Mouse (Mus musculus) heart, embryonic 14.5 days (tissue): ENCODE results near the gene Hivep2. TPM values are rescaled to one million over a fixed set of nuclear protein-coding genes. Genes with fewer than 3 reads are reported as not detected.

Experiments used
- ATAC-seq: fragments of 200-750 bp; cut with Nextera tagmentation; 2 replicates; pipeline ENCODE4 v1.8.0; 2017; ENCODE audit warnings: low read depth, moderate TSS enrichment; ENCODE audit not compliant: insufficient number of reproducible peaks, insufficient read depth, low FRiP score
- H3K27ac ChIP-seq, 2 experiments: fragments of 200-500 bp in 1 of 2; fragments of 300-500 bp in 1 of 2; sonication (generic) in 1 of 2; replicated peaks in 1 of 2; 2 replicates each; pipeline ENCODE4 v1.5.1; 2012 to 2014; ENCODE audit warnings: low read depth in 2 of 2, low read length in 2 of 2, control low read depth in 1 of 2, mild to moderate bottlenecking in 1 of 2, mixed read lengths in 1 of 2; ENCODE audit not compliant: control insufficient read depth in 1 of 2, insufficient read depth in 1 of 2
- H3K27me3 ChIP-seq: fragments of 300-500 bp; sonication (generic); 2 replicates; pipeline ENCODE4 v1.6.1; 2014; ENCODE audit warnings: mild to moderate bottlenecking, low read length, control low read depth; ENCODE audit not compliant: control insufficient read depth, insufficient read depth
- H3K36me3 ChIP-seq: fragments of 300-500 bp; sonication (generic); 2 replicates; pipeline ENCODE4 v1.6.1; 2014; ENCODE audit warnings: mild to moderate bottlenecking, control low read depth, low read length, mixed read lengths; ENCODE audit not compliant: control insufficient read depth, insufficient read depth
- H3K4me1 ChIP-seq, 2 experiments: fragments of 200-500 bp in 1 of 2; fragments of 300-500 bp in 1 of 2; sonication (generic) in 1 of 2; 2 replicates each; pipeline ENCODE4 v1.6.1; 2012 to 2014; ENCODE audit warnings: low read length in 2 of 2, control low read depth in 1 of 2, mixed read lengths in 1 of 2; ENCODE audit not compliant: control insufficient read depth in 2 of 2, insufficient read depth in 2 of 2
- H3K4me2 ChIP-seq: fragments of 300-500 bp; sonication (generic); 2 replicates; pipeline ENCODE4 v1.6.1; 2014; ENCODE audit warnings: mild to moderate bottlenecking, low read length
- H3K4me3 ChIP-seq, 2 experiments: fragments of 200-500 bp in 1 of 2; fragments of 300-500 bp in 1 of 2; sonication (generic) in 1 of 2; 2 replicates each; pipeline ENCODE4 v1.5.1; 2012 to 2014; ENCODE audit warnings: low read length in 2 of 2, mild to moderate bottlenecking in 2 of 2, control low read depth in 1 of 2, low read depth in 1 of 2, moderate library complexity in 1 of 2; ENCODE audit not compliant: control insufficient read depth in 1 of 2, insufficient read depth in 1 of 2
- H3K9ac ChIP-seq: fragments of 300-500 bp; sonication (generic); 2 replicates; pipeline ENCODE4 v1.6.1; 2014; ENCODE audit warnings: mild to moderate bottlenecking, low read length
- H3K9me3 ChIP-seq: fragments of 300-500 bp; sonication (generic); 2 replicates; pipeline ENCODE4 v1.6.1; 2016; ENCODE audit warnings: low read length, control low read depth; ENCODE audit not compliant: control insufficient read depth
- WGBS: fragments of 180-500 bp; shearing (Covaris S2); extraction: QIAGEN DNeasy Blood & Tissue Kit; methylation state at CpG from one replicate; pipeline ENCODE4 v1.1.7; 2014; 5-methylcytosine and 5-hydroxymethylcytosine counted together
- polyA plus RNA-seq: library from polyadenylated mRNA; unstranded; fragments of >200 nt; fragmentation: Nextera tagmentation; extraction: Ambion mirVana; gene quantifications from 2 replicates; pipeline ENCODE4 v1.2.1, GENCODE M21; 2014

Hivep2 gene
- polyA plus RNA-seq, 1 experiment from 2014 or later, result 9.9 TPM

DNA sequence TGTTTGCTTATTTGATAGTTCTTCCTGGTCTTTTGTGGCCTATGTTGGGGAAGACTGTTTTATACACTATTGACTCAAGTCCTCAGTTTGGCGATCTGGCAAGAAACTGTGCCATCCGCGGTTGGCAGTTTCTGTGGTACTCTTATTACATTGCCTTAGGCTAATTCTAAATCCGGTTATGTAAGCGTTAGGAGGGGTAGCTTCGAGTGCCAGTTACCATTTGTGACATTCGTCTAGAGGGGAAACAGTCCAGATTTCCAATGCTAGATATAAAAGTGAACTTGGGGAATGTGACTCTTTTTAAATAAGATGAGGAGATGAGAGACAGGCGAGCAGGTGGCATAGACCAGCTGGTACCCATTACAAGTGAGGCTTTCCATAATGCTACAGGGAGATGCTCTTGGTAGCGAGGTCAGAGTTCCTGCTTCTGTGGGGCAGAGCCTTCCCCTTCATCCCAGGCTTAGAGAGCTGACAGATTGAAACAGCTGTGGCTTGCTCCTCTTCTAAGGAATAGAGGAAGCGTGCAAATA lies 83.1 kb downstream of the Hivep2 start:
- no peak overlapping the region for H3K9ac ChIP-seq
- H3K27me3 ChIP-seq, result no peaks in the 10 kb centered on the region
- peak overlapping the region; percentile 5 to 52; a peak in 3 of 4 replicates for H3K27ac ChIP-seq
- H3K36me3 ChIP-seq, result no peaks in the 10 kb centered on the region
- H3K4me2 ChIP-seq, result peak overlapping the region; percentile 10; the same call in 1 of the 2 replicates
- 80% methylated on average over 10 of the region's 10 CpGs for WGBS
- no peaks in the 10 kb centered on the region for H3K9me3 ChIP-seq
- peaks cover 26 to 45% of the 10 kb centered on the region in 2 experiments for H3K4me1 ChIP-seq
- no peak overlapping the region for H3K4me3 ChIP-seq
- no peak for ATAC-seq

DNA sequence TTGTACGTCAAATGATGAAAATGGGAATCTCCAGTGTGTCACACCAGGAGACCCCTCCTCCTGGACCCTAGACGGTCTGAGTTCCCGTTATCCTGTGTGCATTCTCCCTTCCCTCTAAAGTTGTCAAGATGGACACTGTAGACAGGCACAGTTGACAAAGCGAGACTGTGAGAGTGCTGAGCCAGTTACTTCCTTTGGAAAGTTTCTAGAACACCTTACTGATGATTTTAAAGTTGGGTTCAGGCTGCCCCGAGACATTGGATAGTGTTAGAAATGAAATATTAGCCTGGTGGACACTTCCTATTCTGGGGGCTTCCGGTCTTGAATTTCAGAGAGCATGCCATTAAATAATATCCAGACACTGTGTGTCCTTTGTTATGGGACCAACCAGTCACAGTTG lies 83.8 kb downstream of the Hivep2 start:
- Histone ChIP-seq H3K36me3 (no peaks in the 10 kb centered on the region), H3K4me1 (peaks cover 20 to 38% of the 10 kb centered on the region in 2 experiments), H3K4me3 (no peak overlapping the region), H3K27me3 (no peaks in the 10 kb centered on the region), H3K4me2 (no peak overlapping the region), H3K27ac (no peak overlapping the region), H3K9me3 (no peaks in the 10 kb centered on the region), H3K9ac (no peak overlapping the region)
- WGBS, result 80% methylated on average over 6 of the region's 6 CpGs
- no peak for ATAC-seq

DNA sequence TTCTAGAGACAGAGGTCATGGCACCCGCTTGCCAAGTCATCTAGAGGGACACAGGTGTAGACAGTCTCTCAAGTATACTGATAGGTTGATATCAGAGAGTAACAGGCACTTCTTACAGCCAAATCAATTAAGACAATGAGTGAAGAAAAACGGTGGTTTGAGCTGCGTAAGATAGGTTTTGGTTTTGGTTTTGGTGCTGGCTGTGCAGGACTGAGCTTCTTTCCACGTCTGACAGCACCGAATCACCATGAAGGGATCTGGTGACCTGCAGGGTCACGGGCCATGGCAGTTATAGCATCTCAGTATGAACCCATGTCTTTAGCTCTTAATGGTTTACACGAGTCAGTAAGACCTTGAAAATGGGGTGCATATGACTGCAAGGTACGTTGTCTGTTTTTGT lies 84.7 kb downstream of the Hivep2 start:
- WGBS, result 90% methylated on average over 8 of the region's 8 CpGs
- Histone ChIP-seq H3K36me3 (no peaks in the 10 kb centered on the region), H3K9ac (no peak overlapping the region), H3K4me3 (no peak overlapping the region), H3K27ac (no peak overlapping the region), H3K4me1 (peaks cover 18 to 40% of the 10 kb centered on the region in 2 experiments), H3K9me3 (no peaks in the 10 kb centered on the region), H3K4me2 (no peak overlapping the region), H3K27me3 (no peaks in the 10 kb centered on the region)
- no peak for ATAC-seq

DNA sequence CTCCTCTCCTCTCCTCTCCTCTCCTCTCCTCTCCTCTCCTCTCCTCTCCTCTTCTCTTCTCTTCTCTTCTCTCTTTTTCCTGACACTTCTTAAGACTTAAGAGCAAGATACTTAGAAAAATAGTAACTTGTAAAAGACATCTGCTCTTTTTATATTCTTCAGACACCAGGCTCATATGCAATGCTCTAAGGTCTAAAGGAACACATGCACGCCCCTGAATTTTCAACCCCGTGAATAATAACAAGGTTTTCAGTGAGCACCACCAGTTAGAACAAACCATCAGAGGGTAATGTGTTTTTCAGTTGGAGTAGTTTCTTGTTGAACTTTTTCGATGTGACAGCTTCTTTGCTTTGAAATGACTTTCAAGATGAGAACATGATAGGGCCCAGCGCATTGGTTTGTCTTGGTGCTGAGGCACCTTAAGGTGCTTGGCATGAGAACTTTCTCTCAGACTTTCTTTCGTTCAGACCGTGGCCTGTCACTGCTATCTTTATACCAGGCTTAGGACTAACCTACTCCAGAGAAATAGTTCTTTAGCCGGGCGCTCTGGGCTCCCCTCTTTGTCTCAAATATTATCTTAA lies 86.3 kb downstream of the Hivep2 start:
- no peak overlapping the region for H3K27ac ChIP-seq
- H3K4me2 ChIP-seq, result no peak overlapping the region
- 85% methylated on average over 8 of the region's 8 CpGs for WGBS
- no peaks in the 10 kb centered on the region for H3K9me3 ChIP-seq
- H3K4me3 ChIP-seq, result no peak overlapping the region
- H3K27me3 ChIP-seq, result no peaks in the 10 kb centered on the region
- ATAC-seq, result no peak
- no peaks in the 10 kb centered on the region for H3K36me3 ChIP-seq
- peaks cover 30 to 45% of the 10 kb centered on the region in 2 experiments for H3K4me1 ChIP-seq
- H3K9ac ChIP-seq, result no peak overlapping the region

DNA sequence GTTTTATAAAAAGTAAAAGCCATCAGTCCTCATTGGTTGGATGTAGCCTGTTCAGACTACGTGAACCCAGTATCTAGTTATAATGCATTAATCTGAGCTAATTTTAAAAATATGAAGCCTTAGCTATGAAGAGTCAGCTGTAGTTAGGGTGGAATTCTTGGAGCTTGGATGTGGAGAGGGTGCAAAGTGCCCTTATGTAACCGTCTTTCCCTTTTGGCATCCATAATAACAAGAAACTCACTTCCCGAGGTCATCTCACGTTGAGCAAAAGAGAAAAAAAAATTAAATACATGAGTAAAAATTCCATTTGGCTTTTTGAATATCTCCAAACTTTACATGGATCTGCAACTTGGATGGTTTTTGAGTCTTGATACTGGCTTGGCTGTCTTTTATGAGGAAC lies 89.0 kb downstream of the Hivep2 start:
- Histone ChIP-seq H3K27ac (peak overlapping the region; percentile 76 to 77; a peak in 3 of 4 replicates), H3K4me2 (no peak overlapping the region), H3K9me3 (no peaks in the 10 kb centered on the region), H3K4me3 (no peak overlapping the region), H3K27me3 (no peaks in the 10 kb centered on the region), H3K9ac (no peak overlapping the region), H3K36me3 (no peaks in the 10 kb centered on the region), H3K4me1 (peaks cover 20 to 31% of the 10 kb centered on the region in 2 experiments)
- no peak for ATAC-seq
- WGBS, result 60% methylated on average over 4 of the region's 4 CpGs

DNA sequence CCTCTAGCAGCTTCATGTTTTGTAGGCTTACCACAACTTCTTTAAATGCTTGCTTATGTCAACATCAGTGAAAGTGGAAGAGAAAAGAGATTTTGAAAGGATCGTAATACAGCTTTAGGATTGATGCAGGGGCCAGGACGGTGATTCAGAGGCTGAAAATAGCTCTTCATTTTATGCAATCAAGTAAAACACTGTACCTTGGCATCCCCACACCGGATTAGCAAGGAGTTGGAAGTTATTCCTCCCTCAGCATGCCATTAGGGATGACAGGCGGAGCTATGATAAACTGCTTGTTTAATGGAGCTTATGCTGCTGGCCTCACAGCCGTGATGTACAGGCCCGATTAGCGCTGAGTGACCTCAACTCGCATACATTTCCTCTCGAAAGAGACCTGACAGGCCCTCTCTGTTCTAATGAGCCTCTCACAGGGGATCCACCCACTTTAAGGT lies 89.7 kb downstream of the Hivep2 start:
- Histone ChIP-seq H3K4me3 (no peak overlapping the region), H3K9me3 (no peaks in the 10 kb centered on the region), H3K4me1 (peaks cover 20 to 31% of the 10 kb centered on the region in 2 experiments), H3K27me3 (no peaks in the 10 kb centered on the region), H3K9ac (peak overlapping the region; percentile 44), H3K27ac (peak overlapping the region; percentile 76 to 77), H3K36me3 (no peaks in the 10 kb centered on the region), H3K4me2 (peak overlapping the region; percentile 26)
- 12% methylated on average over 9 of the region's 9 CpGs for WGBS
- no peak for ATAC-seq

DNA sequence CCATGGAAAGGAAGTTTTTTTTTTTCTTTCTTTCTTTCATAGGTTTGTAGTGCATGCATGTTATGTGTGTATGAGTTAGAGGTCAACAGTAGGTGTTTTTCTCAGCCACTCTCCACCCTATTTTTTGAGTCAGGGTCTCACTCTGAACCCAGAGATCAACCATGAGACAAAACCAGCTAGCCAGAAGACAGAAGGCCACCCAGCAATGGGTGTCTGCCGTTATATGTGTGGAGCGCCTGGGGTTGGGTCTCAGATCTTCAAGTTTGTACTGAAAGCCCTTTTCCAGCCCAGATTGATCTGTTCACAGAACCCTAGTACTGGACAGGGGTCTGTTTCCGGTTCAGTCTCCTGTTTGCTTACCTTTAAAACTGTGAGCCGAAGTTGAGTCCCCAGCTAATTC lies 90.2 kb downstream of the Hivep2 start:
- ATAC-seq, result no peak
- Histone ChIP-seq H3K4me2 (peak overlapping the region; percentile 26), H3K9me3 (no peaks in the 10 kb centered on the region), H3K9ac (peak overlapping the region; percentile 44), H3K27ac (peak overlapping the region; percentile 76 to 77), H3K36me3 (no peaks in the 10 kb centered on the region), H3K4me1 (peaks cover 20 to 31% of the 10 kb centered on the region in 2 experiments), H3K27me3 (no peaks in the 10 kb centered on the region), H3K4me3 (no peak overlapping the region)
- 78% methylated on average over 4 of the region's 4 CpGs for WGBS
